In genomic region chr15:101436611-101437010, GRCm38 (mm10) we compare ENCODE assay signal across 24 mouse cellular contexts. TPM values are rescaled to one million over a fixed set of nuclear protein-coding genes. Genes with fewer than 3 reads are reported as not detected.
"Had no signal": no experiment of that assay in that cellular context is flagged by ENCODE, and none has a peak within 500 bp of the region (broad histone marks: within the 10 kb centered on the region; RNA-seq: fewer than 3 reads in every experiment).

No protein-coding gene starts in this region.

- ATAC-seq: liver, postnatal 0 days; midbrain, embryonic 16.5 days had no signal

- H3K9me3 ChIP-seq: liver, embryonic 13.5 days; liver, embryonic 15.5 days; lung, embryonic 15.5 days; midbrain, embryonic 10.5 days; midbrain, embryonic 12.5 days; neural tube, embryonic 13.5 days; neural tube, embryonic 15.5 days; stomach, embryonic 15.5 days had no signal

- H3K4me2 ChIP-seq: liver, embryonic 11.5 days; liver, embryonic 13.5 days; liver, embryonic 15.5 days; lung, embryonic 15.5 days; midbrain, embryonic 12.5 days; neural tube, embryonic 13.5 days; neural tube, embryonic 15.5 days; stomach, embryonic 15.5 days had no signal

- H3K4me1 ChIP-seq: liver, embryonic 13.5 days; liver, embryonic 15.5 days had no signal

- H3K36me3 ChIP-seq: liver, embryonic 13.5 days; liver, embryonic 15.5 days; lung, embryonic 15.5 days; midbrain, embryonic 10.5 days; midbrain, embryonic 12.5 days; neural tube, embryonic 13.5 days; neural tube, embryonic 15.5 days; stomach, embryonic 15.5 days had no signal

- H3K27ac ChIP-seq: liver, embryonic 13.5 days; liver, embryonic 15.5 days; lung, embryonic 15.5 days; macrophage; midbrain, embryonic 10.5 days; midbrain, embryonic 12.5 days; neural tube, embryonic 13.5 days; neural tube, embryonic 15.5 days; stomach, embryonic 15.5 days; stomach, postnatal 0 days had no signal

- DNase-seq: liver, embryonic 13.5 days; liver, postnatal 0 days; midbrain, embryonic 14.5 days; right cerebral cortex, postnatal 14 days; thymus, adult 2 months; thymus, postnatal 25 days; thymus, postnatal 4 days had no signal

- H3K9ac ChIP-seq: liver, embryonic 13.5 days; liver, embryonic 15.5 days; liver, postnatal 0 days; lung, embryonic 15.5 days; midbrain, embryonic 12.5 days; neural tube, embryonic 13.5 days; neural tube, embryonic 15.5 days; stomach, embryonic 15.5 days had no signal

- H3K4me3 ChIP-seq: liver, embryonic 13.5 days; liver, embryonic 15.5 days; lung, embryonic 15.5 days; midbrain, embryonic 10.5 days; midbrain, embryonic 12.5 days; myocyte; neural tube, embryonic 13.5 days; neural tube, embryonic 15.5 days; stomach, embryonic 15.5 days had no signal

RNA-seq across cellular contexts. Expression of gene Krt87, which starts 2.0 kb away (rescaled TPM):
- total RNA-seq: megakaryocyte, adult 5-6 weeks; megakaryocyte-erythroid progenitor cell, adult 5-6 weeks had no signal
- polyA plus RNA-seq: liver, embryonic 11.5 days; liver, embryonic 13.5 days; liver, embryonic 15.5 days; liver, postnatal 0 days; macrophage; midbrain, embryonic 10.5 days; myocyte; neural tube, embryonic 11.5 days; spleen, adult 2 months; testis, adult 2 months had no signal

RNA-seq across cellular contexts. Expression of gene Krt88, which starts 10.9 kb away (rescaled TPM):
- total RNA-seq: megakaryocyte, adult 5-6 weeks; megakaryocyte-erythroid progenitor cell, adult 5-6 weeks had no signal
- polyA plus RNA-seq: liver, embryonic 11.5 days; liver, embryonic 13.5 days; liver, embryonic 15.5 days; liver, postnatal 0 days; lung, embryonic 15.5 days; macrophage; midbrain, embryonic 10.5 days; midbrain, embryonic 12.5 days; midbrain, embryonic 14.5 days; midbrain, embryonic 16.5 days; myocyte; neural tube, embryonic 11.5 days; neural tube, embryonic 13.5 days; neural tube, embryonic 15.5 days; spleen, adult 2 months; stomach, postnatal 0 days; thymus, adult 2 months had no signal

RNA-seq across cellular contexts. Expression of gene Krt7, which starts 25.8 kb away (rescaled TPM):
- total RNA-seq: megakaryocyte-erythroid progenitor cell, adult 5-6 weeks had no signal
- polyA plus RNA-seq: macrophage had no signal

RNA-seq across cellular contexts. Expression of gene Krt81, which starts 26.9 kb away (rescaled TPM):
- total RNA-seq: megakaryocyte, adult 5-6 weeks; megakaryocyte-erythroid progenitor cell, adult 5-6 weeks had no signal
- polyA plus RNA-seq: liver, embryonic 11.5 days; liver, embryonic 13.5 days; liver, embryonic 15.5 days; liver, postnatal 0 days; lung, embryonic 15.5 days; macrophage; midbrain, embryonic 10.5 days; midbrain, embryonic 12.5 days; midbrain, embryonic 14.5 days; myocyte; neural tube, embryonic 11.5 days; neural tube, embryonic 13.5 days; neural tube, embryonic 15.5 days; spleen, adult 2 months; stomach, embryonic 15.5 days; stomach, postnatal 0 days; testis, adult 2 months had no signal

RNA-seq across cellular contexts. Expression of gene Krt86, which starts 36.7 kb away (rescaled TPM):
- total RNA-seq: megakaryocyte-erythroid progenitor cell, adult 5-6 weeks had no signal
- polyA plus RNA-seq: liver, embryonic 11.5 days; liver, embryonic 13.5 days; liver, embryonic 15.5 days; liver, postnatal 0 days; lung, embryonic 15.5 days; macrophage; midbrain, embryonic 10.5 days; midbrain, embryonic 12.5 days; myocyte; neural tube, embryonic 11.5 days; neural tube, embryonic 15.5 days; stomach, embryonic 15.5 days; stomach, postnatal 0 days had no signal
